Mouse (Mus musculus) adrenal gland, postnatal 14 days (tissue): ENCODE measurements around the gene Zfp366. TPM values are rescaled to one million over a fixed set of nuclear protein-coding genes. Genes with fewer than 3 reads are reported as not detected.
A peak's percentile ranks its signal among the peaks of the same experiment; 100 is the strongest.

ENCODE experiments used
- DNase-seq: peaks from one replicate; pipeline ENCODE4 v3.0.0; 2021; ENCODE audit warnings: mixed read lengths
- total RNA-seq: library from RNA; stranded (reverse); gene quantifications from 2 replicates; pipeline ENCODE4 v1.2.3, GENCODE M21; 2021

The Zfp366 gene
- total RNA-seq, 1 experiment from 2014 or later = 10.3 TPM

DNA sequence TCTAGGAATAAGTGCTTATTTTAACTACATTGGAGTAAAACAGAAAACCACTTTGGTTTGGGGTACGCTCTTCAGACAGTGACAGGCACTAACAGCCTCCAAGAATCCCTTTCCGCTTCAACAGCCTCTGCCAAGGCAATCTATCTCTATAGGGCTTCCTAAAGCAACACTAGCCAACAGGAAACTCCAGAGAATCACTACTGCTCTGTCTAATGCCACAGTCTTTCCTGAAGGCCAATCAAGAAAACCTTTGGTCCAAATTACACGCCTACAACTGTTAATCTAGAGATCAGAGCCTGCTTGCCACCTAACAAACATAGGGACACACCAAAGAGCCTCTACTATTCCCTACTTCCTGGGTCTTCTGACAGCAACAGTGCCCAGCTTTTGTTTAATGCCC, 42.2 kb downstream of the Zfp366 start:
- no peak for DNase-seq

DNA sequence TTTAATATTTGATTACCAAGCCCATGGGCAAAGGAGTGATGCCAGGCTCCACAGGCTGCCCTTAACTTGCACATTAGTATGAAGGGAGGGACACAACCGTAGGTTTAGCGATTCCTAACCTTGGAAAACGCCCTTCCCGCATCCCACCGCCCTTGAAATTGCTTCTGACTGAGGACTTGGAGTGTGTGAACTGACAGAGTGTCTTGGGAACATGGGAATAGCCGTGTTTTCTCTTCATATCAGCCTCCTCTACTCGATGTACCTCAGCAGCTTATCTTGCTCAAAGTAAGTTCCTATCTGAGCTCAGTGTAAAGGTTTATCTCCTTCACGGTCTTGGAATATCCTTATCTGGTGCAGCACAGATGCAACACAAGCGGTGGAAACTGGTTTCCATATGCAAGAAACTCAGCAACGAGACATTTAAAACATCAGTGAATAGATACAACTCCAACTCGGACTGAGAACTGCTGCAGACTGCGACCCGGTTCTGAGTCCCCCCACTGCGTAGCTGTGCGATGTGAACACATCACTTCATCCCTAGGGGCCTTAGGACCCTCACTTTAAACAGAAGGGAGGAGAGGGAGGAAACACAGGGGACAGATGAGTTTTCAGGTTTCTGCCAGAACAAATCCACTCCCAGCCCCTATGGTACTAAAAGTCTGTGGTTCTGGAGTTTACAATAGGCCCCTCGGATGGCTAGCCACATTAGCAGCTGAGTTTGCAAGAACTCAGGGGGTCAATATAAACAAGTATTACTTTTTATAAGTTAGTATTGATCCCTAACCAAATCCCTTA, 43.0 kb downstream of the Zfp366 start:
- no peak for DNase-seq

DNA sequence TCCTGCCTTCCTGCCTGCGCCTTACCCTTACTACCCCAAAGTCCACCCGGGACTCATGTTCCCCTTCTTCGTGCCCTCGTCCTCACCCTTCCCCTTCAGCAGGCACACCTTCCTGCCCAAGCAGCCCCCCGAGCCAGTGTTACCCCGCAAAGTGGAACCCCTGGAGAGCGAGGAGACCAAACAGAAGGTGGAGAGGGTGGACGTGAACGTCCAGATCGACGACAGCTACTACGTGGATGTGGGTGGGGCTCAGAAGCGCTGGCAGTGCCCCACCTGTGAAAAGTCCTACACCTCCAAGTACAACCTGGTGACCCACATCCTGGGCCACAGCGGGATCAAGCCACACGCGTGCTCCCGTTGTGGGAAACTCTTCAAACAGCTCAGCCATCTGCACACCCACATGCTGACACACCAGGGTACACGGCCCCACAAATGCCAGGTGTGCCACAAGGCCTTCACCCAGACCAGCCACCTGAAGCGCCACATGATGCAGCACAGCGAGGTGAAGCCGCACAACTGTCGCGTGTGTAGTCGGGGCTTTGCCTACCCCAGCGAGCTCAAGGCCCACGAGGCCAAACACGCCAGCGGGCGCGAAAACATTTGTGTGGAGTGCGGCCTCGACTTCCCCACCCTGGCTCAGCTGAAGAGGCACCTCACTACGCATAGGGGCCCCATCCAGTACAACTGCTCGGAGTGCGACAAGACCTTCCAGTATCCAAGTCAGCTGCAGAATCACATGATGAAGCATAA, 44.4 kb downstream of the Zfp366 start:
- no peak for DNase-seq

DNA sequence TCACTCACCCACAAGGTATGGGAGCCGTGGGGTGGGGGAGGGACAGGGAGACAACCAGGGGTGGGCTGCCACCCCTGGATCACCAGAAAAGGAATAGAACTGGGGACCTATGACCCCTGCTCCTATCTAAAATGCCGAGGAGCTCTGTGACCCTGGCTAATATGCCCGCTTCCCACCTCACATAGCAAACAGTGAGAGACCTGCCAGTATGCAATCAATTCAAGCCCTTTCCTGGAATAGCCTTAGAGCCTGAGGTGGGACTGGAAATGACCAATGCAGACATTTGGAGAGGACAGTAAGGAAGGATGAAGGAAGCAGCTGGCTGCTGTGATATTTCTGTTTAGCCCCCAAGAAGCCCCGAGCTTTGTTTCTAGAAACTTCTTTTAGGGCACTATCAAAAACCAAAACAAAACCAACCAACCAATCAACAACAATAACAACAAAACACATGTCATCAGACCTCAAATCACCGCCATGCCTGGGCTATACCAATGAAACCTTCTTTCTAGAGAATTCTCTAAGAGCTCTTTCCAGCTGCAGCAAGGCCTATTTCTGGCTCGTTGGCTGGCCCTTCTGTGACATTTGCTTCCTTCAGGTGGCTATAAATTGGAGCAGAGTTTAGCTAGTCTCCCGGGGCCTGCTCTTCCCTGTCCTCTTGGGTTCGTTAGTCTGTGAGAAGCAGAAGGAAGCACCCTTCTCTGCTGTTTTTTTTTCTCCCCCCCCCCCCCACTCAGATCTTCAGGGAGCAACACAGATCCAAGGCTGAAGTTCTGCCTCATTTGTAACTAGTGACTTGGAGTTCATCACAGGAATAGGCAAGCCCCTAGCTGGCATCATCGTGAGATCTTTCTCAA, 45.2 kb downstream of the Zfp366 start:
- no peak for DNase-seq

DNA sequence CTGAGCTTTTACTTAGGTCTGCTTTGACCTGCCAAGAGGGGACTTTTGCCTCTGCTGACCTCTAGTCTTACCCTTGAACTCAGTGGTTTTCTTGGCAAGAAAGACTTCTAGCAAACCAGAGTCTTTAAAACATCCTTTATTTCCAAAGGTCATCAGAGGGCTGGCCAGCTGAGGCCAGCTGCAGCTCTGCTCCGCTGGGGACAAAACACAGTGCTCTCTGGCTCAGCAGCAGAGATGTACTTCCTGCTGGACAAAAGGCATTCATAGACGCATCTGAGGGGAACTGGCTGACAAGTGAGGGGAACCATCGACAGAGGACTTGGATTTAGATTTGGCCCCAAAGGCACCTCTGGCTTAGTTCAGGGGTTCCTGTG, 45.9 kb downstream of the Zfp366 start:
- DNase-seq = peak; percentile 45

DNA sequence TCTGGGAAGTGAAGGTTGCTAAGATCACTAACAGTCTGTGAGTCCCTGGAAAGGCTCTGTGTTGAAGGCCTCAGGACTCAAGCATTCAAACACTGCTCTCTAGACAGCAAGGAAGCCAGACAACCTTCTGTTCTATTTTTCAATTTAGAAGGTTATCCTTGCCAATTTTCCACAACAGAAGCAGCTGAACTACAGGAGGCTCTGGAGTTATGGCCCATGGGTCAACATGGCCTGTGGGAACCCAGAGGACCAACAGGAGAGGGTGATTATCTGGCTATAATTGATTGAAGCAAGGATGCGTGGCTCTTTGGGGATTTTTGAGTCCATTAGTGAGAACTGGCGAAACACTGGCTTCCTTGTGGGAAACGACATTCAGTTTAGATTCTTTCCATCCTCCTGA, 48.7 kb downstream of the Zfp366 start:
- no peak for DNase-seq

DNA sequence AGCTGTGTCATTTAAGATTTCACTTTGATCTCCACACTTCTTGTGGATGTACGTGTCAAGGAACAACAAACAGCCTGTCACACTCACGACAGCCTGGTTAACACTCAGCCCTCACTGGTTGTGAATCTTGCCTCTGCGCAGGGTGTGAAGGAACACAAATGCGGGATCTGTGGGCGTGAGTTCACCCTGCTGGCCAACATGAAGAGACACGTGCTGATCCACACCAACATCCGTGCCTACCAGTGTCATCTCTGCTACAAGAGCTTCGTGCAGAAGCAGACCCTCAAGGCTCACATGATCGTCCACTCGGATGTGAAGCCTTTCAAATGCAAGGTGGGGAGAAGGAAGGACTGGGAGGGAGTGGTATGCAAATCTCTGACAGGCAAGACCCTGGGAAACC, 49.3 kb downstream of the Zfp366 start:
- DNase-seq = no peak

DNA sequence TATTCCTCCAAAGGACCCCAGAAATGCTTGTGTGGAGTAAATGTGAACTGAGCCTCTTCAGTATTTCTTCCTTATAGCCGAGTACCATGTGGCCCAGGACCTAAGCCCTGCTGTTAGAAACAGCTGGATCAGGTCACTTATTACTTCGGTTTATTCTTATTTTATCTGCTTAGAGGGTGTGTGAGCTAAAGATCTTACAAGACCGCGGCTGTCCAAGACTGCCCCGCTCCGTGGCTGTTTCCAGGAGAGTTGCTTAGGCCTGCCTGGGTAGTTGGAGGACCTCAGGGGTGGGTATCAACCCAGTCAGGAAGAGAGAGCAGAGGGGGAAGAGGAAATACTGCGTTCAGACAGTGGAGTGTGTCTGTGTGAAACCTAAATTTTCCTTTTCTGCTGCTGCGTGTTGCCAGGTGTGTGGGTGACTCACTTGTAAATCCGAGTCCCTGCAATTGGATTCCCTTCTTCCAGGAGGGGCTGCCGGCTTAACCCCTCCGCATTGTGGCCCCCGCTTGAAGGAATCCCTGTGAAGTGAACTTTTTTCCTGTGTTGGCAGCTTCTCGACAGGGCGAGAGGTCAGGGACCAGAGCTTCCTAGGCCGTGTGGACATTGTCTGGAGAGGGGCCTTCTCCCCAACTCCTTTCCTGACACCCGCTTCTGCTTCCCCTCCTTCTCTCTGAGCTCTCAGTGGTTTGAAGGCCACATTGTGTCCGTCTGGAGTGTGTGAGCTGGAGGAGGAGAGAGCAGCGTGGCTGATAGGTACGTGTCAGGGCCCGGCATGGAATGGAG, 51.0 kb downstream of the Zfp366 start:
- DNase-seq = peak; percentile 25

DNA sequence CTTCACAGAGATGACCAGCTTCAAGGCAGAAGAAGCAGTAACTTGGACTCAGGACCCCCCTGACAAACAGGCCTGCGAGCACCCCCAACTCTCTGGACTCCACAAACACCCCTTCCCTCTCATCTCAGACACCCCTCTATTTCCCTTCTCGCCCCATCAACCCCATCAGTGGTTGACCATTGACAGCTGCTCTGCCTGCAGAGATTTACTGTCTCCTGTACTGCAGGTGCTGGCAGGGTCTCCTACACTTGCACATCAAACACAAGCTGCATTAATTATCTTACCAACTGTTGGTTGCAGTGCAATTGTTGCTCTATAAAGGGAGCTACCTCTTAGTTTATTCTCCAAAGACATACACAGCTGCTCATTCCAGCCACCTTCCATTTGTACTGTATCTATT, 51.6 kb downstream of the Zfp366 start:
- DNase-seq = no peak

DNA sequence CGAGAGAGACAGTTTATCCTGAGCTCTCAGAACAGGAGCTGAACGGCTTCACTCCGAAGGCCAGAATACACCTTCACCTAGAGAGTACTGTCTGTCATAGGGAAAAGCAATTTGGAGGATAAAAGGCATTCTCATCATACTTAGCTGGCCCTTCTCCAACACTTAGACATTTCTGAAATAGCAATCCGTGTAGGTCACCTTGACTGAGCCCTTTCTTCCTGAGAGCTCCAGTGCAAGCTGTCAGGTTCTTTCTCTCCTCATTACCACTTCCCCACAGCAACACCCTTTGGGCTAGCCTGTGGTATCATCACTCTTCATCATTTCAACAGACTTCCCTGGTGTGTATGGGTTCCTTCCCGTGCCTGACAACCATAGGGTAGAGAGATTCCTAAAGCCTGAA, 52.5 kb downstream of the Zfp366 start:
- DNase-seq = no peak

DNA sequence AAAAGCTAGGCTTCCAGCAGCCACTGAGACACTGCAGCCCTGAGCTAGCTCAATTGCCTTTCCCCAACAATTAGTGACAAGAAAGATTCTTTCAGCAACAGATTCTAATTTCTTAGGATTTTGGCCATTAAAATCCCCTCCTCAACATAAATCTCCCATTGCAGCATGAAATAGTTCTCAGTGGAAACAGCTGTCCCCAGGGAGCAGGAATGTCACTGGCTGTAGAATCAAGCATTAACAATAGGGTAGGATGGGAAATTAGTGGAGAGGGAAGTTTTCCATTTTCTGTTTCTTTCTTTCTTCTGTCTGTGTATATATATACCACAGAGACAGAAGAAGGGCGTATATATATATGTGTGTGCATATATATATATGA, 53.2 kb downstream of the Zfp366 start:
- no peak for DNase-seq

DNA sequence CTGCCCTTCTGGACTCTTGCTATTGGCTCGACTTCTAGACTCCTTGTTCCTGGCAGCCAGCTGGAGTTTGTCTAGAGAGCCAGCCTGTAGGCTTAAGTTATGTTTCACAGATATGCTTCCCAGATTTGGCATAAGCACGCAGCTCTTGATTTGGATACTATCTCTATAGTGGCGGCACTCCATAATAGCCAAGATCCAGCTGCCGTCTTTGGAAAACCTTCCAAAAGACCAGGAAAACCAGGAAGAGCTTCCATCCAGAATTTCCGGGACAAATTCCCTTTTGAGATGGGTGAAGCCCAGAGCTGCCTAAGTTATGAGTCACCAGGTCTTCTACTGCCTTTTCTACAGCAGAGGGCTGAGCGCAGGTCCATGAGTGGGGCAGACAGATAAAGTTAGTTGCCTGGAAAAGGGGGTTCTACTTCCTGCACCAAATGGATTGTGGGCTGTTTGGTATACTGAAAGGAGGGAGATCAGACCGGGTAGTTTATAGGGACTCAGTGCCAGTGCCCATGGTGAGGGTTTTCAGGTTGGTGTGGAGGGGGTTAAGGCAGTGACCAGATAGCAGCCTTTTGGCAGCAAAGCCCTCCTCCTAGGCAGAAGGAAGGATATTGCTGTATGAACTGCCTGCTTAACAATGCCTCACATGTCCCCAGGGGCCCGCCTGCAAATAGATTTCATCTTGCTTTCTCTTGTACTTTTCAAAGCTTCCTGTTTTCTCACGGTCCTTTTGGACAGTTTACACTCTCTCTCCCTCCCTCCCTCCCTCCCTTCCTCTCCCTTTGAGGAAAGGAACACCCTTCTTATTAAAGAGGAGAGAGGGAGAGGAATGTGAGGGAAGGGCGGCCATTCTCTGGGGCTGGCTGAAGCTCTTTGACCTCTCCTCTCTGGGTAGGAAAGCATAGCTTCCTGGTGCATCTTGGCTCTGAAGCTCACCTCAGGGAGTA, 53.9 kb downstream of the Zfp366 start:
- peak; percentile 68 for DNase-seq

DNA sequence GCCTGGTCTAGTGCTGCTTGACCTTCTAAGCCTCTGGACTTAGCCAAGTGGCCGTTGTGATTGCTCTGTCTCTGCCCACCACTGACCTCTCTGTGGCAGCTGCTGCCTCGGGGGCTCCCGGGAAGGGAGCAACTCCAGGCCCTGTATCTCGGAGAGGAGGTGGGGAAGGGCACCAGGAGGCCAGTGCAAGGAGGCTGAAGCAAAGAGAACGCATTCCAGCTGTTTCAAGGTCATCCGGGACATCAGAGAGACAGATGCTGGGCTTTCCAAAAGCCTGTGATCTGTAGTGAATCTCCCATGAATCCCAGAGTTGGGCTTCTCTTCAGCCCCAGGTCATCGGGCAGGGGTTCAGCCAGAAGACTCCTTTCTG, 54.5 kb downstream of the Zfp366 start:
- DNase-seq = peak; percentile 45

DNA sequence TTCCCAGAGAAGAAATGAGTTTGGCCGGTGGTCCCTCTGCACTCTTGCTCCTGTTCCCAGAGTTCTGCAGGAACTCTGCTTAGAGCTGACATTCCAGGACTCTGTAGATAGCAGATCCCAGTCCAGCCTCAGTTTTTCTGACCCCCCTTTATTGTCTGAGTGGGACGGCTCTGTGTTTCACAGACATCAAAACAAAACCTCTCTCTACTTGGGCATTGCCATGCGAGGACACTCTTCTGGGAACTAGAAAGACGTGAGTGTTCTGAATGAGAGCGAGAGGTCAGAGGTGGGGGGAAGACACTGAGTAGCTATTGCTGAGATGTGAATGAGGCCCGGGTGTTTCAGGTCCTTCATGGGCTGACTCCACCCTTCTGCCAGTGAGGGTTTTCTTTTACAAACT, 55.1 kb downstream of the Zfp366 start:
- DNase-seq = no peak

DNA sequence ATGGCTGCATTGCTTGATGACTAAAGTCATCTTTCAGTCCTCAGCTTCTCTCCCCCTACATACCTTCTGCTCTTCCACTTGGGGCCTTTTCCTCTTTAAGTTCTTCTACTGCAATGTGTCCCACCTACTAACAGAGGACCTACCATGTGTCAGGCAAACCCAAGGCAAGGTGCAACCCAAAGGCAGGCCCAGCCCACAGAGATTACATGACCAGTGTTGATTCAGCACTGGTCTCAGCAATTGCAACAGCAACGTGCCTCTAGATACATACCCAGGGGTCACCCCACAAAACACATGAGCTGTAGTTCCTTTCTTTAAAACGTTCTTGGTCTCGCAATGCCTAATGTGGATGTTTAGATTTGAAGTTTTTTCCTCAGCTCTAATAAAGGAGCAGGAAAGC, 57.4 kb downstream of the Zfp366 start:
- DNase-seq = no peak

DNA sequence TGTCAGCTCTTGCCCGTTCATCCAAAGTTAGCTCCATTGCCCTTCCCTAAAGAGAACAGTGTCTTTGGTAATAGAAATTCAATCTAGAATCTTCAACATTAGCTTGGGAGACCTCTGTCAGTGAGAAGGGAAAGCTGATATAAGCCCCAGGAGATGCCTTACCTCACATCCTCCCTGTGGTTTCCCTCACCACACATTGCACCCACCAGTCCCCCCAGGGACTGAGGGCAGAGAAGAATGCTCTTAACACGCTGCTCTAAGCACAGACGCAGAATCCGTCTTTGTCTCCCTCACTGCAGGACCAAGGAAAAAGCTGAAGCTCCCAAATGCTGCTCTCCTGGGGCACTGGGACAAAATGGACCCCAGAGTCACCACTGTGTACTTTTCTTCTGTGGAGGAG, 58.3 kb downstream of the Zfp366 start:
- DNase-seq = no peak

DNA sequence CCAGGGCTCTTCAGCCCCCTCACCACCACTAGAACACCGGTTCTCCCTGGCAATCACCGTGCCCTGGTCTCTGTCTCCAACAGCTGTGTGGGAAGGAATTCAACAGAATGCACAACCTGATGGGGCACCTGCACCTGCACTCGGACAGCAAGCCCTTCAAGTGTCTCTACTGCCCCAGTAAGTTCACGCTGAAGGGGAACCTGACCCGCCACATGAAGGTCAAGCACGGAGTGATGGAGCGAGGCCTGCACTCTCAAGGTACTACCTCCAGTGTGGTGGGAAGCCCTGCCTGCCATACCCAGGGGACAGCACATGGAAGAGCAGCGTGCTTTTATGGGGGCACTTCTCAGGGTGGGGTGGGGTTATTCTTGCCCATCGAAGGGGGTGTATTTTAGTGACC, 59.2 kb downstream of the Zfp366 start:
- DNase-seq = no peak

DNA sequence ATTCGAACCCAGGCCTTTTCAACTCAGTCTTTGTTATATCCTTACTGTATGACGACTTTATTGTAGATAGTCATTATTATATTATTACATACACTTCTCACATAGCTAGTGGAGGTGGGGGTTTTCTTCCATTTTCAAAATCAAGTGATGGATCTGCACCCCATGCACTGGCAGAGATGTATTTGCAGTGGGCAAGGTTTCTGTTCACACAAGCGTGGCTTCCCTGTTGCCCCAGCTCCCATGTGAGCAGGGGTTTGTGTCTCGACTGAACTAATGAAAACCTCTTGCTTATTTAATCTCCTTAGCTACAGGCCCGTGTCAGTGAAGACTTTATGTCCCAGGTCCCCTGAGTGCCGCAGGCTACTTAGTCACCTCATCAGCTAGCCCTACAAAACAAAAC, 59.8 kb downstream of the Zfp366 start:
- no peak for DNase-seq

DNA sequence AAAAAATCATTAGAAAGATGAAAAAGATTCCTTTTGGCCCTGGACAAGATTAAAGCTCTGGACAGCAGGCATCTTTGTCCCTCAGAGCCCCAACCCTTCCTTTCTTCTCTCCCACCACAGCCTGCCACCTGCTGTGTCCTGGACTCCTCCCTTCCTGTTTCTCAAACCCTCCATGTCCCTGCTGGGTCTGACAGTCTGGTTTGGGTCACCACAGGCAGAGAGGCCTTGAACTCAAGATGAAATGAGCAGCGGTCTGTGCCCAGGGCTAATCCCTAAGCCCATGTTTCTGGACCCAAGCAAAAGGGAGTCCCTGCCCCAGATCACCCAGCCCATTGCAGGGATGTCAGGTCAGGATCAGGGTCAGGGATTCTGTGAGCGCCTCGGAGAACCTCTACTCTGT, 60.3 kb downstream of the Zfp366 start:
- no peak for DNase-seq

DNA sequence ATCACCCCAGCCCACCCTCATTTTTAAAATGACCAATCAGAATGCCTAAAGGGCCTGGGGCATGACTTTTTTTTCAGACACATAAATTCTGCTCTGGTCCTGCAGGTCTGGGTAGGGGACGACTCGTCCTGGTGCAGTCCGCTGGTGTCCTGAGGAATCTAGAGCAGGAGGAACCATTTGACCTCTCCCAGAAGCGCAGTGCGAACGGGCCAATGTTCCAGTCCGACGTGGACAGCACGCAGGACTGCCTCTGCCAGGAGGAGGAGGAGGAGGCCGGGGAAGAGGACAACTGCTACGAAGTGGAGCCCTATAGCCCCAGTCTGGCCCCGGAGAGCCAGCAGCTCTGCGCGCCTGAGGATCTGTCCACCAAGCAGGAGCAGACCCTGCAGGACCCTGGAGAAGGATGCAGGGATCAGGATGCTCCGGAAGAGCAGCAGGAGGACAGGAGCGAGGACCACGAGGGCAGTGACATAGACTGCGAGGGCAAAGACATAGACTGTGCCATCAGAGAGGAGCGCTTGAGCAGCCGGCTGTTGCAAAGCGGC, 61.4 kb downstream of the Zfp366 start:
- no peak for DNase-seq

DNA sequence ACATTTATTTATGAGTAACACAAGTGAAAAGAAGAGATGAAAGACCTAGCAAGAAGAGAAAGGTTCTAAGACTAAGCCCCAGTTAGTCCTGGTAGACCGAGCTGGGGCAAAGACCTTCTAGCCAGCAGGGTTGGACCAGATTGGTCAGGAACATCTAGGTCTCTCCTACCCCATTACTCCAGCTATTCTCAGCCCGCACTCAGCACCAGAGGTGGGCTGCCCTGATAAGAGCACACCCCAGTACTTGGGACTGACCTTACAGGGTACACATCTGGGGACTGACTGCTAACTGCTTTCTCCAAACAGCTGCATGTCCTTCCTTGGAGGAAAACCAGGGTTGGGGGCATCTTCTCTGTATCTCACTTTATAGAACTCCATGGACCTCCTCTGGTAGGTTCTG, 66.2 kb downstream of the Zfp366 start:
- no peak for DNase-seq
